In the genomic region with DNA sequence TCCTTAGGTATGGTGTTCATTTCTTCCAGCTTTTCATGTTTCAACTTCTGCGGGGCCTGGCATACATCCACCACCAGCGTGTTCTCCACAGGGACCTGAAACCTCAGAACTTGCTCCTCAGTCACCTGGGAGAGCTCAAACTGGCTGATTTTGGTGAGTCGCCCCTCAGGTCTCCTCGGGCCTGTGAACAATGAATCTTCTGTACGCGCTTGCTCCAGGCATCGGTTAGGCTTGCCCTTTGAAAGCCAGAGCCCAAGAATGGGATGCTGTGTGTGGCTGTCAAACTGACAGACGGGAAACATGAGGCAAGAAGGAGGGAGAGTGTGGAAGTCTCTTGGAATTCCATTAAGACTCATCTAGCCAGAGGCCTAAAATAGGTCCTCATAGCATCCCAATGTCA, we compare ENCODE assay signal across 24 mouse cellular contexts. TPM values are rescaled to one million over a fixed set of nuclear protein-coding genes. Genes with fewer than 3 reads are reported as not detected.
DNase-seq lines count a peak whose midpoint lies in the region; ATAC-seq and TF ChIP-seq lines count a peak whose summit lies in the region.
"Had no signal": no experiment of that assay in that cellular context is flagged by ENCODE, and none has a peak within 500 bp of the region (broad histone marks: within the 10 kb centered on the region; RNA-seq: fewer than 3 reads in every experiment).

No protein-coding gene starts in this region.

- no peak overlapping the region; the same call in 1 of the 2 replicates for H3K27ac ChIP-seq in hindbrain, embryonic 10.5 days
- no peak overlapping the region for H3K27ac ChIP-seq in hindbrain, postnatal 0 days
- H3K27ac ChIP-seq in embryonic facial prominence, embryonic 11.5 days (replicated peaks; ENCODE audit: low read depth, low read length) = peak overlapping the region; percentile 3; the same call in 1 of the 2 replicates
- no peak overlapping the region for H3K27ac ChIP-seq in kidney, embryonic 14.5 days (ENCODE audit: low read depth, low read length)
- H3K27ac ChIP-seq: embryonic facial prominence, embryonic 15.5 days; forebrain, embryonic 10.5 days; heart, embryonic 15.5 days had no signal

- no peak overlapping the region for H3K9ac ChIP-seq in hindbrain, postnatal 0 days (replicated peaks; ENCODE audit: low read length)
- no peak overlapping the region for H3K9ac ChIP-seq in embryonic facial prominence, embryonic 11.5 days (replicated peaks; ENCODE audit: low read length)
- no peak overlapping the region for H3K9ac ChIP-seq in kidney, embryonic 14.5 days (ENCODE audit: low read depth, low read length)
- H3K9ac ChIP-seq: embryonic facial prominence, embryonic 15.5 days; heart, embryonic 15.5 days had no signal

- H3K9me3 ChIP-seq in hindbrain, embryonic 10.5 days = no peaks in the 10 kb centered on the region
- no peaks in the 10 kb centered on the region for H3K9me3 ChIP-seq in hindbrain, postnatal 0 days (ENCODE audit: low read length)
- H3K9me3 ChIP-seq in embryonic facial prominence, embryonic 11.5 days (replicated peaks; ENCODE audit: control insufficient read depth, low read length) = no peaks in the 10 kb centered on the region
- no peaks in the 10 kb centered on the region for H3K9me3 ChIP-seq in kidney, embryonic 14.5 days (ENCODE audit: control insufficient read depth, low read length)
- H3K9me3 ChIP-seq: embryonic facial prominence, embryonic 15.5 days; forebrain, embryonic 10.5 days; heart, embryonic 15.5 days had no signal

- peak; percentile 56 for DNase-seq in hindbrain, embryonic 10.5 days (ENCODE audit: low spot score)
- DNase-seq in hindbrain, postnatal 0 days (ENCODE audit: low spot score) = no peak
- DNase-seq in embryo, embryonic 10.5 days (ENCODE audit: low spot score) = peak; percentile 51
- peak; percentile 66 for DNase-seq in embryonic facial prominence, embryonic 11.5 days (ENCODE audit: low spot score)
- peak; percentile 43 for DNase-seq in forelimb bud, embryonic 11.5 days (ENCODE audit: low read depth, low spot score)
- no peak for DNase-seq in adrenal gland, adult (ENCODE audit: inconsistent age in 2 of 2, low spot score in 1 of 2)
- no peak for DNase-seq in right cerebral cortex, postnatal 36 days (ENCODE audit: low spot score in 2 of 2)
- DNase-seq: adrenal gland, adult 8-10 months; adrenal gland, postnatal 36 days; cerebellum, adult 2 months; cerebellum, postnatal 10 days; heart, postnatal 14 days; kidney, adult 11 months; kidney, adult 9 months had no signal

- no peaks in the 10 kb centered on the region for H3K27me3 ChIP-seq in hindbrain, embryonic 10.5 days (ENCODE audit: insufficient read depth, poor library complexity, severe bottlenecking)
- no peaks in the 10 kb centered on the region for H3K27me3 ChIP-seq in hindbrain, postnatal 0 days (ENCODE audit: insufficient read depth, low read length)
- no peaks in the 10 kb centered on the region for H3K27me3 ChIP-seq in embryonic facial prominence, embryonic 11.5 days (ENCODE audit: control insufficient read depth, insufficient read depth, low read length)
- H3K27me3 ChIP-seq in kidney, embryonic 14.5 days (ENCODE audit: control insufficient read depth, insufficient read depth, low read length) = no peaks in the 10 kb centered on the region
- H3K27me3 ChIP-seq: embryonic facial prominence, embryonic 15.5 days; heart, embryonic 15.5 days had no signal

- no peak overlapping the region for H3K4me2 ChIP-seq in hindbrain, postnatal 0 days (ENCODE audit: low read depth, low read length)
- H3K4me2 ChIP-seq in embryonic facial prominence, embryonic 11.5 days (ENCODE audit: low read depth, low read length) = no peak overlapping the region
- no peak overlapping the region for H3K4me2 ChIP-seq in kidney, embryonic 14.5 days (replicated peaks; ENCODE audit: low read depth, low read length)
- H3K4me2 ChIP-seq: embryonic facial prominence, embryonic 15.5 days; heart, embryonic 11.5 days; heart, embryonic 15.5 days had no signal

- no peak for ATAC-seq in hindbrain, postnatal 0 days
- peak; percentile 62; the same call in 1 of the 2 replicates for ATAC-seq in embryonic facial prominence, embryonic 11.5 days (replicated peaks; ENCODE audit: insufficient number of reproducible peaks, low FRiP score, low TSS enrichment, low read depth)
- no peak for ATAC-seq in kidney, embryonic 14.5 days (ENCODE audit: low FRiP score, low TSS enrichment)
- ATAC-seq: forebrain, embryonic 14.5 days; hindbrain, embryonic 16.5 days had no signal

- no peak for TF ChIP-seq CTCF in hindbrain, postnatal 0 days (IDR thresholded peaks at IDR 0.05; ENCODE audit: low read depth)

- peaks cover 18% of the 10 kb centered on the region for H3K4me1 ChIP-seq in hindbrain, embryonic 10.5 days (replicated peaks)
- no peaks in the 10 kb centered on the region for H3K4me1 ChIP-seq in hindbrain, postnatal 0 days (ENCODE audit: insufficient read depth, low read length)
- H3K4me1 ChIP-seq in embryonic facial prominence, embryonic 11.5 days (ENCODE audit: control insufficient read depth, insufficient read depth, low read length) = no peaks in the 10 kb centered on the region; the same call in 1 of the 2 replicates
- no peaks in the 10 kb centered on the region for H3K4me1 ChIP-seq in kidney, embryonic 14.5 days (ENCODE audit: control insufficient read depth, insufficient read depth, low read length)
- H3K4me1 ChIP-seq: heart, embryonic 15.5 days had no signal

- 45% methylated on average over 8 of the region's 8 CpGs for WGBS in hindbrain, embryonic 10.5 days
- 47% methylated on average over 8 of the region's 8 CpGs for WGBS in hindbrain, postnatal 0 days
- 18% methylated on average over 8 of the region's 8 CpGs for whole genome bisulfite sequencing in embryonic facial prominence, embryonic 11.5 days
- WGBS in kidney, embryonic 14.5 days = 62% methylated on average over 8 of the region's 8 CpGs

- no peak overlapping the region for H3K4me3 ChIP-seq in hindbrain, embryonic 10.5 days
- no peak overlapping the region for H3K4me3 ChIP-seq in hindbrain, postnatal 0 days (ENCODE audit: low read length)
- no peak overlapping the region for H3K4me3 ChIP-seq in embryonic facial prominence, embryonic 11.5 days (ENCODE audit: low read depth, low read length)
- H3K4me3 ChIP-seq in kidney, embryonic 14.5 days (ENCODE audit: low read length) = no peak overlapping the region
- H3K4me3 ChIP-seq: embryonic facial prominence, embryonic 15.5 days; erythroblast, embryonic 14.5 days; forebrain, embryonic 10.5 days; heart, embryonic 15.5 days had no signal

- no peaks in the 10 kb centered on the region for H3K36me3 ChIP-seq in hindbrain, embryonic 10.5 days
- H3K36me3 ChIP-seq in hindbrain, postnatal 0 days (ENCODE audit: insufficient read depth, low read length) = no peaks in the 10 kb centered on the region
- no peaks in the 10 kb centered on the region for H3K36me3 ChIP-seq in embryonic facial prominence, embryonic 11.5 days (replicated peaks; ENCODE audit: control insufficient read depth, insufficient read depth, low read depth, low read length)
- no peaks in the 10 kb centered on the region for H3K36me3 ChIP-seq in kidney, embryonic 14.5 days (ENCODE audit: control insufficient read depth, insufficient read depth, low read length)
- H3K36me3 ChIP-seq: embryonic facial prominence, embryonic 15.5 days; forebrain, embryonic 10.5 days; heart, embryonic 15.5 days had no signal

RNA-seq across cellular contexts. Expression of gene Cdk15, which starts 31.0 kb away (rescaled TPM):
- 1.3 and 1.7 TPM in 2 replicates for polyA plus RNA-seq in hindbrain, embryonic 10.5 days (2016; fragmentation: Nextera tagmentation; extraction: Ambion mirVana)
- 1.3 TPM in 2 replicates for total RNA-seq in hindbrain, postnatal 0 days (2014; rRNA removed)
- polyA plus RNA-seq in hindbrain, postnatal 0 days (2015; fragmentation: Nextera tagmentation; extraction: Ambion mirVana) = 1.5 and 1.8 TPM in 2 replicates
- polyA plus RNA-seq in embryonic facial prominence, embryonic 11.5 days (2014; fragmentation: Nextera tagmentation; extraction: Ambion mirVana) = 0.64 and 0.79 TPM in 2 replicates
- 0.53 and 0.93 TPM in 2 replicates for polyA plus RNA-seq in kidney, embryonic 14.5 days (2014; fragmentation: Nextera tagmentation; extraction: Ambion mirVana)
- total RNA-seq: granulocyte monocyte progenitor cell, adult 5-6 weeks; hematopoietic stem cell, adult 5-6 weeks had no signal
- polyA plus RNA-seq: erythroblast, embryonic 14.5 days had no signal

RNA-seq across cellular contexts. Expression of gene Als2, which starts 50.7 kb away (rescaled TPM):
- polyA plus RNA-seq in hindbrain, embryonic 10.5 days (2016; fragmentation: Nextera tagmentation; extraction: Ambion mirVana) = 17.5 and 18.0 TPM in 2 replicates
- total RNA-seq in hindbrain, postnatal 0 days (2014; rRNA removed) = 32.8 and 35.9 TPM in 2 replicates
- polyA plus RNA-seq in hindbrain, postnatal 0 days (2015; fragmentation: Nextera tagmentation; extraction: Ambion mirVana) = 11.6 and 12.1 TPM in 2 replicates
- polyA plus RNA-seq in embryonic facial prominence, embryonic 11.5 days (2014; fragmentation: Nextera tagmentation; extraction: Ambion mirVana) = 12.3 and 13.3 TPM in 2 replicates
- polyA plus RNA-seq in kidney, embryonic 14.5 days (2014; fragmentation: Nextera tagmentation; extraction: Ambion mirVana) = 6.1 and 13.7 TPM in 2 replicates

Comparison
In these comparisons a context has a peak if more than half of its experiments do, and no peak if none do; other contexts are left out.
1. DNase-seq: peak in hindbrain, embryonic 10.5 days (single experiment), embryo, embryonic 10.5 days (single experiment), embryonic facial prominence, embryonic 11.5 days (single experiment) and forelimb bud, embryonic 11.5 days (single experiment); none in hindbrain, postnatal 0 days (single experiment), adrenal gland, adult (0 of 2) and right cerebral cortex, postnatal 36 days (0 of 2).